Mouse (Mus musculus) neural tube, embryonic 14.5 days (tissue): ENCODE measurements at regions not wholly inside any gene's neighbourhood (a gene's known extent, or its start where the extent isn't known, plus 50 kb on each side); places are given as distances from the start of the nearest gene placed in this dataset.
A peak's percentile ranks its signal among the peaks of the same experiment; 100 is the strongest.

Experiments
- ATAC-seq: fragments of 200-750 bp; cut with Nextera tagmentation; 2 replicates; pipeline ENCODE4 v1.8.0; 2017; ENCODE audit warnings: low read depth, mild to moderate bottlenecking, moderate TSS enrichment, moderate library complexity
- H3K27ac ChIP-seq: fragments of 300-500 bp; sonication (generic); 2 replicates; pipeline ENCODE4 v1.5.1; 2014; ENCODE audit warnings: low read depth, mild to moderate bottlenecking, control low read depth, low read length, moderate library complexity, mixed read lengths
- H3K27me3 ChIP-seq: fragments of 300-500 bp; sonication (generic); 2 replicates; pipeline ENCODE4 v1.6.1; 2014; ENCODE audit warnings: low read length; ENCODE audit not compliant: control insufficient read depth, insufficient read depth
- H3K36me3 ChIP-seq: fragments of 300-500 bp; sonication (generic); 2 replicates; pipeline ENCODE4 v1.6.1; 2014; ENCODE audit warnings: low read length, mixed read lengths; ENCODE audit not compliant: control insufficient read depth, insufficient read depth
- H3K4me1 ChIP-seq: fragments of 300-500 bp; sonication (generic); 2 replicates; pipeline ENCODE4 v1.6.1; 2014; ENCODE audit warnings: low read length; ENCODE audit not compliant: control insufficient read depth, insufficient read depth
- H3K4me2 ChIP-seq: fragments of 300-500 bp; sonication (generic); 2 replicates; pipeline ENCODE4 v1.6.1; 2014; ENCODE audit warnings: mild to moderate bottlenecking, low read depth, low read length, control low read depth
- H3K4me3 ChIP-seq: fragments of 300-500 bp; sonication (generic); 2 replicates; pipeline ENCODE4 v1.5.1; 2014; ENCODE audit warnings: low read depth, low read length, control low read depth, mixed read lengths
- H3K9ac ChIP-seq: fragments of 300-500 bp; sonication (generic); replicated peaks from 2 replicates; pipeline ENCODE4 v1.6.1; 2014; ENCODE audit warnings: low read depth, mild to moderate bottlenecking, control low read depth, low read length, mixed read lengths
- H3K9me3 ChIP-seq: fragments of 300-500 bp; sonication (generic); 2 replicates; pipeline ENCODE4 v1.6.1; 2016; ENCODE audit warnings: low read length; ENCODE audit not compliant: control insufficient read depth
- WGBS: fragments of 180-500 bp; shearing (Covaris S2); extraction: QIAGEN DNeasy Blood & Tissue Kit; methylation state at CpG from one replicate; pipeline ENCODE4 v1.1.7; 2014; 5-methylcytosine and 5-hydroxymethylcytosine counted together

DNA sequence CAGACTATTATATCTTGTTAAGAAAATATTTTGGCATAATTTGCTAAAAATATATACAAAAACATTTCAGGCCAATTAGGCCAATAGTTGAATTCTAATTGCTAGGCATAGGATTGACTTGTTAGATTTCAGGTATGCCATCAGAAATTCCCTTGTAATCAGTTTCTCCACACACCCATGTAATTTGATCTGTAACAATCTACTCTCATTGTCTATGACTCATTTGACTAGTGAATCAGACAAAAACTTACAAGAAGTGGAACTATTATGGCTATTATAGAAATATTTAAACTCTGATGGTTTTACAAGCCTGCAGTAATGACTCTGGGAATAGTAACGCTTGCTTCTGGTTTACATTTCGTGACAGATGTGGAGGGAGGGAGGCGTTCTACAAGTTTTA, 338.9 kb upstream of the Ptbp2 start:
- no peak overlapping the region for H3K9ac ChIP-seq
- H3K4me1 ChIP-seq: no peaks in the 10 kb centered on the region
- 90% methylated on average over 3 of the region's 3 CpGs for WGBS
- no peaks in the 10 kb centered on the region for H3K27me3 ChIP-seq
- ATAC-seq: no peak
- H3K4me3 ChIP-seq: no peak overlapping the region
- H3K36me3 ChIP-seq: no peaks in the 10 kb centered on the region
- no peak overlapping the region for H3K4me2 ChIP-seq
- no peak overlapping the region for H3K27ac ChIP-seq
- H3K9me3 ChIP-seq: no peaks in the 10 kb centered on the region

DNA sequence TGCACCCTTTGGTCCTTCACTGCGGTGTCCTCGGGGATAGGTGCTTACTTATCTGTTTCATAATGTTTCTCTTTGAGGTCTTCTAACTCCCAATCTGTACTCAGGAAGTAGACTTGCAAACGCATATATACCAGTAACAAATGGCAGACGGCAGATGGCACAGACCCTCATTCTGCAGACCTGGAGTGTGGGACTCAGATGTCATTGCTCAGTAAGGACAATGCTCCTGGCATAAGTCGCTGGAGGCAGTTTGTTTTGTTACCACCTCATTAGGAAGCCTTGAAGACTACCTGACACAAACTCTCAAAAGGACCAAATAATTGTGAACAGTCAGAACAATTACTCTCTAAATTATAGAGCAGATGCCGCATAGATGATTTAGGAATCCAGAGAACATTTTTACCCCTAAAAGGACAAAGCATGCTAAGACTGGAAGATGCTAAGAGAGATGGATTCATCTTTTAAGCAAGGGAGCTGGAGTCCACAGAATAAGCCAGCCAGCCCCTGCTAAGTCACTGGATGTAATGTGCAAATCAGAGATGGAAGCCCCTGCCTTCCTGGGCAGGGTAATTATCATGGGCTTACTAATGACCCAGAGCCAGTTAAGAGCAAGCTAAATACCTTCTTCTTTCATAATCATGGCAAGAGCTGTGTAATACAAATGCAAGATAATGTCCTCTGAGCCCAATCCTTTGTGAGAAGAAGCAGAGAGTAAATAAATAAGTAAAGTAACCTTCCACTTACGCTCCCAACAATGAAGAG, 299.1 kb upstream of the Ptbp2 start:
- Histone ChIP-seq H3K4me3 (no peak overlapping the region), H3K4me2 (no peak overlapping the region), H3K9me3 (no peaks in the 10 kb centered on the region), H3K4me1 (no peaks in the 10 kb centered on the region), H3K9ac (no peak overlapping the region), H3K36me3 (no peaks in the 10 kb centered on the region), H3K27ac (no peak overlapping the region), H3K27me3 (no peaks in the 10 kb centered on the region)
- 74% methylated on average over 7 of the region's 7 CpGs for WGBS
- ATAC-seq: no peak

DNA sequence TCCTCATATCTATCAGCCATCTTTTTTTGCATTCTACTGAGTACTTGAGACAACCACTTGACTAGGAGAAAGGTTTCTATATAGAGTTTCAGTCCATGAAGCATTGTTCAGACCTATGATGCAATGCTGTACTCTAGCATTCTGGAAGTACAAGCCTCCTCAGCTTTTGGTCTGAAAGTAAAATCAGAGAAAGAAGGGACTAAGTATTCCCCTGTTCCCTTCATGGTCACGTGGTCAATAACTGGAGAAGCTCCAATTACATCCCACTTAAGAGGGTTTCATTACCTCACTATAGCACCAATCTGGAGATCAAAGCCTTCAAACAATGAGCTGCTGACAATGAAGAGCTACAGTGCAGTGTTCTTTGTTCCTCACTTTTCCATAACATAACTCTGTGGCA, 289.3 kb upstream of the Ptbp2 start:
- Histone ChIP-seq H3K4me2 (no peak overlapping the region), H3K36me3 (no peaks in the 10 kb centered on the region), H3K9ac (no peak overlapping the region), H3K27me3 (no peaks in the 10 kb centered on the region), H3K9me3 (no peaks in the 10 kb centered on the region), H3K27ac (no peak overlapping the region), H3K4me1 (no peaks in the 10 kb centered on the region), H3K4me3 (no peak overlapping the region)
- ATAC-seq: no peak
- WGBS: 7% methylated on average over 1 of the region's 1 CpGs

DNA sequence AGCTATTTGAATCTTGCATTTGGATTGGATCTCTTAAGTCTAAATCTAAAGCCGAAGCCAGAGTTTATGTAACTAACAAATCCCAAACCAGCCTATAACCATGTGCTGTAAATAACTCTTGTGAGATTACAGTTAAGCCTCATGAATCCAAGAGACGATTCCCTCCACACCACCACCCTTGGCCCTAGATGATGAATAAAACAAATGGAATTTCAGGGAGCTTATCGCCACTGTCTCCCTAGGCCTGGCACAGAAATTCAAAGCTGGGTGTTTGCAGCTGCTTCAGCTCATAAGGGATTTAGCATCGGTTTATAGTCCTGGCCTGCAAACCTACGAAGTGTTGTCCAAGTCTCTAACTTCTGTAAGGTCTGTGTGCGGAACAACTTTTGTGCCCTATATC, 281.4 kb upstream of the Ptbp2 start:
- 88% methylated on average over 6 of the region's 6 CpGs for WGBS

DNA sequence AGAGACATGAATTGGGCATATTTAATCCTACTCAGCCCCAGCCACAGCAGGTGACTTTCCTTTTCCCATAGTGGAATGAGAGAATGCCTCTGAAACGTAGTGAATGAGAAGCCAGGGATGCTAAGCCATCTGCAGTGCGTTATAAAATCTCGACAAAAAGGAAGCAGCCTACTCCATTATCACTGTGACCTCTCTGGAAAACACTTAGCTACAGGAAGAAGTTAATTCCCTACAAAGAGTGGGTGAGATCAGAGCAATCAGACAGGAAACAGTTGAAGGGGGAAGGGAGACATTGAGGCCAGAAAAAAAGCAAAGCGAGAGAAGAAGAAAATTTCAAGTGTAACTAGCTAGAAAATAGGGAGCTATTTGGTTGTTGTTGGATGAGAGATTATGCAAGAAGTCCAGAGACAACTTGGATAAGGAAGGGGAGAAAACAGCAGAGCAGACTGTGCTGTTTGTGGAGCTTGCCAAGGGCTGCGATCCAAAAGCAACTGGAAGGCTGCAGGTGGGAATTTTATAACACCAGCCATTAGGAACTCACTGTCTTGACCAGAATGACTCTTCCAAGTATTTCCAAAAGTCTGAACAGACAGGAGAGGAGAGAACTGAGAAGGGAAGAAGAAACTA, 280.7 kb upstream of the Ptbp2 start:
- WGBS: 34% methylated on average over 5 of the region's 5 CpGs

More for the DNA sequence above, 281.4 kb upstream of the Ptbp2 start:
- Histone ChIP-seq H3K27me3 (no peaks in the 10 kb centered on the region), H3K4me2 (no peak overlapping the region), H3K27ac (no peak overlapping the region), H3K4me1 (no peaks in the 10 kb centered on the region), H3K9ac (no peak overlapping the region), H3K36me3 (no peaks in the 10 kb centered on the region), H3K9me3 (no peaks in the 10 kb centered on the region), H3K4me3 (no peak overlapping the region)
- ATAC-seq: no peak

DNA sequence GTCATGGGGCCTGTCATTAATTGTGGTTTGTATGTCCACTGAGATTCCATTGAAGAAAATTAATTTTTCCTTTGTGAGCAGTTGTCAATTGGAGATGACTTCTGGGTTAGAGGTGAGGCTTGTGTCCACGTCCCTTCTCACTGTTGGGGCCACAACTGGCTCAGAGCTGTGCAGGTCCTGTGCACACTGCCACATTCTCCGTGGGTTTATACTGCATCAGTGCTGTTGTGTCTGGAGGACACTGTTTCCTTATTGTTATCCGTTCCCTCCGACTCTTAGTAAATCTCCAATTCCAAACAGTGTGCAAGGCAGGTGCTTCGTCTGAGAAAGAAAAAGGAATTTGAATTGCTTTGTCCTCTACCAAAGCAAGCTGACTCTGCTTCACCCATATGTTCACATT, 278.0 kb upstream of the Ptbp2 start:
- Histone ChIP-seq H3K27ac (no peak overlapping the region), H3K9me3 (no peaks in the 10 kb centered on the region), H3K4me2 (no peak overlapping the region), H3K27me3 (no peaks in the 10 kb centered on the region), H3K36me3 (no peaks in the 10 kb centered on the region), H3K4me3 (no peak overlapping the region), H3K9ac (no peak overlapping the region), H3K4me1 (no peaks in the 10 kb centered on the region)
- no peak for ATAC-seq
- 78% methylated on average over 5 of the region's 5 CpGs for WGBS

More for the DNA sequence above, 280.7 kb upstream of the Ptbp2 start:
- H3K4me1 ChIP-seq: no peaks in the 10 kb centered on the region
- no peak overlapping the region for H3K9ac ChIP-seq
- H3K9me3 ChIP-seq: no peaks in the 10 kb centered on the region
- no peaks in the 10 kb centered on the region for H3K36me3 ChIP-seq
- H3K27me3 ChIP-seq: no peaks in the 10 kb centered on the region
- no peak for ATAC-seq
- H3K4me3 ChIP-seq: no peak overlapping the region
- no peak overlapping the region for H3K4me2 ChIP-seq
- no peak overlapping the region for H3K27ac ChIP-seq

DNA sequence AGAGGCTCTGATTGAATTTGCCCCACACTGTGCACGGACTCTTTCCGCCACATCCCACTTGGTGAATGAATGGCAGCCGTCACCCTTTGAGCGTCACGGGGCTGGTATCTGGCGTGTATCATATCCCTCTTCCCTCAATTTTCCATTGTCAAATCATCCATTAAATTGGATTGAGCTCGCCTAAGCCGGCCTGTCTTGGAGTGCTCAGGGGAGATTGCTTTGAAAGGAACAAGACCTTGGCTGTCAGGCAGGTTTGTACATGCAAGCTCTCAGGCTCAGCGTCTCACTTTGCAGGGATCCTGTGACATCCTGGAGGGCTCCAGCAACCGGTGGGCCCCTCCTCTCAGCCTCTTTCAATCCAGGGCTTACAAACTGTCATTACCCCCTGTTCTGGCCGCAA, 275.7 kb upstream of the Ptbp2 start:
- no peak overlapping the region for H3K4me3 ChIP-seq
- WGBS: 65% methylated on average over 11 of the region's 11 CpGs

DNA sequence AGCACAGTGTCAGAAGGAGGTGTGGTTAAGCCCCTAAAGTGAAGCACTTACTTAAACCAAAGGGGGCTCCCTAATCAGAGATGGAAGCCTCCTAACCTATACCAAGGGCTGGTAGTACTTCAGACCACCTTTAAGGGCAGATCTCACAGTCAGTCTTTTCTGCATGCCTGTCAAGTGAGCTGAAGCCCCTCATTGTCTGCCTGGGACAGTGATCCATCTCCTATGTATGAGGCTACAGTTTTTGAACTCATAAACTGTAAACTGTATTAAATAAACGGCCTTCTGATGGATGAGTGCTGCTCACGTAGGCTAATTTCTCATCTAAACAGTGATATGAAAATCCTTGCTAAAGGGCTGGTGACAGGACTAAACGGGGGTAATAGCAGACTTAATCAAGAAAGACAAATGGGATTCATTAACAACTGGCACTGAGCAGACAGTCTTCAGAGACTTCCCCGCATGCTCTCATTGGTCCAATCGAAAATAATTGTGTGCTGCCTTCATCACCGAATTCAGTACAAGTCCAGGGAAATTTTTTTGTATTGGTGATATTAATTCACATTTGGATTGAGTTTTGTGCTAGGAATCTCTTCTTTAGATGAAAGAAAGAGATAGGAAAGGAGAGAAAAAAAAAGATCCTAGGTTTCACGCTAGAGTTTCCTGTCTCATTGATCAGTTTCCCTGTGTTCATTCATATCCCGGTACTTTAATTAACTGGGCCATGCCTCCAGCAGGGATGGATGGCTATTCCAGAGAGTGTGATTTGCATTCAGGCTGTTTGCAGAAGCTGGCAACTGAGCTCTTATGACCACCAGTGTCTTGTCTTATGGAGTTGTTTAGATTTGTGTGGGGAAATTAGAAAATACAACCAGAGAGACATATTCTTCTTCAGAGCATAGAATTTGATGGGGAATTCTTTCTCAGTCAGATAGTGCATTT, 271.2 kb upstream of the Ptbp2 start:
- WGBS: 43% methylated on average over 8 of the region's 8 CpGs
- Histone ChIP-seq H3K4me3 (no peak overlapping the region), H3K4me2 (no peak overlapping the region), H3K27ac (no peak overlapping the region), H3K9ac (no peak overlapping the region), H3K4me1 (0 out of 2 replicates have a peak, but pooled peaks cover 2% of the 10 kb centered on the region), H3K36me3 (no peaks in the 10 kb centered on the region), H3K9me3 (no peaks in the 10 kb centered on the region), H3K27me3 (no peaks in the 10 kb centered on the region)
- peak; percentile 89; the same call in 1 of the 2 replicates for ATAC-seq

More for the DNA sequence above, 275.7 kb upstream of the Ptbp2 start:
- no peak overlapping the region for H3K4me2 ChIP-seq
- no peaks in the 10 kb centered on the region for H3K36me3 ChIP-seq
- ATAC-seq: no peak
- H3K9me3 ChIP-seq: no peaks in the 10 kb centered on the region
- H3K27ac ChIP-seq: no peak overlapping the region
- no peak overlapping the region for H3K9ac ChIP-seq
- 0 out of 2 replicates have a peak, but pooled peaks cover 2% of the 10 kb centered on the region for H3K4me1 ChIP-seq
- H3K27me3 ChIP-seq: no peaks in the 10 kb centered on the region
